Mouse (Mus musculus) gastrocnemius, postnatal 36 days (tissue): ENCODE results near the gene Abcc3. TPM values are rescaled to one million over a fixed set of nuclear protein-coding genes. Genes with fewer than 3 reads are reported as not detected.
A peak's percentile ranks its signal among the peaks of the same experiment; 100 is the strongest.
"Not testable (repeated sequence)": the region's sequence is repeated elsewhere in the genome, so short reads cannot be mapped to it uniquely, and the experiment has no call there.

Experiments
- DNase-seq, 2 experiments: peaks; one replicate each; pipeline ENCODE4 v3.0.0; 2022
- intact Hi-C: fragments of 180-260 bp; cut with DNase I; formaldehyde crosslinking; loops from one replicate; pipeline ENCODE4 v1.15.1; 2025
- total RNA-seq, 2 experiments: library from RNA; stranded (reverse); gene quantifications; 2 replicates each; pipeline ENCODE4 v1.2.3; 2021

Abcc3 gene
- total RNA-seq, 2 experiments from 2014 or later, result 0.47 to 0.48 TPM

- no peak for DNase-seq
- intact Hi-C loops, result loop anchor here (2.0 to 5.0 kb wide), 2 partner anchors 61 to 83 kb away; partner anchors contain the start of gene Spata20
Observed at GRCm38 (mm10) chr11:94404178-94404577, 11.4 kb upstream of the Abcc3 start.

DNA sequence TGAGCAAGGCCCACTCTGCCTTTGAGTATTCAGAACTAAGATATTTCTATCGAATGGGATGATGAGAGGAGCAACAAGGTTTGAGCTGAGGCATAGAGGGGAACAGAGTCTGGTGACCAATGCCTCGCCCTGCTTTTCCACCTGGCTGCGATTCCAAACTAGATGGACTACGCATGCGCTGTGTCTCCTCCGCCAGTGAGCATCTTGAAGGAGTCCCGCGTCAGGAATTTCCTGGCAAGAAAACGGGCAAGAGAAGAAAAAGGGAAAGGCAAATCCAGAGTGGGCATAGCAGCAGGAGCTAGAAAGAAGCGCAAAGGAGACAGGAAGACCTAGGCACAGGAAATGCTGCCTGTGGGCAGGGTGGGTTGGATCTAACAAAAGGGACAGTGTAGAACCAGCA lies 11.0 kb upstream of the Abcc3 start:
- intact Hi-C loops, result loop anchor here (2.0 to 5.0 kb wide), 2 partner anchors 61 to 84 kb away; partner anchors contain the start of gene Spata20
- no peak for DNase-seq

DNA sequence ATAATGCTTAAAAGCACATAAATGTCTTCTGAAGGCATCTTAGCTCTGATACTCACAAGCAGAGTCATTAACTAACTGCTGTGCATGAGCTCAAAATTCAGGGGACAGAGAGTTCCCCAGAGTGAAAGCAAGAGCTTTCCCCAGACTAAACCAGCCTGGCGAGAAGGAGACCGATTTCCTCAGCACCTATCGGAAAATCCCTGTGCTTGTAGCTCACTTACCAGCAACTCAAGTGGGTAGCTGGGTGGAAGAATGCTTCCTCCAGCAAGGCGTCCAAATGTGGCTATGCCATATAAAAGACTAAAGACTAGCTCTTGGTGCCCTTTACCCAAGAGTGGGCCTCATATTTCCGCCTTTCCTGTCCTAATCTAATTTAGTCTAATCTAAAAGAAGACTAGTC lies 9.9 kb upstream of the Abcc3 start:
- intact Hi-C loops, result loop anchor here (5.0 kb wide), 1 partner anchor 85 kb away; the partner anchor contains the start of gene Spata20
- no peak for DNase-seq

- not testable (repeated sequence) for DNase-seq
- intact Hi-C loops, result loop anchor here (5.0 kb wide), 1 partner anchor 85 kb away; the partner anchor contains the start of gene Spata20
Observed at GRCm38 (mm10) chr11:94402029-94402428, 9.2 kb upstream of the Abcc3 start.

GRCm38 (mm10) chr11:94400996-94401395 lies 8.2 kb upstream of the Abcc3 start:
- intact Hi-C loops, result loop anchor here (5.0 kb wide), 1 partner anchor 86 kb away; the partner anchor contains the start of gene Spata20
- no peak for DNase-seq

DNA sequence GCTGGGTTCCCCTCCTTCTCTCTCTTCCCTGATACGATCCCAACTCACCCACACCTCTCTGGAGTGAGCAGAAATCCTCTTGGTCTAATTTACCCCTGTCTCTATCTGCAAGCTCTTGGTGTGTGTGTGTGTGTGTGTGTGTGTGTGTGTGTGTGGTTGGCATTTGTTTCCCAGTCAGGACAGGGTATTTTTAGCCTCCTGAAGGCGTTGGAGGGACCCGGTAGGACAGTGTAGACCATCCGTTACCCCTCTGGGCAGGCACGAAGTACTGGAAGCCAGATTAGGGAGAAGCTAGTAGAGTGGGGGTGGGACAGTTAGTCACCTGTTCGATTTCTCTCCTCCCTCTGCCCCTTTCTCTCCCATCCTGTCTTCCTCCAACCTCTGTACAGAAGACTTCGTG lies 1.3 kb upstream of the Abcc3 start:
- intact Hi-C loops, result no loop called here

DNA sequence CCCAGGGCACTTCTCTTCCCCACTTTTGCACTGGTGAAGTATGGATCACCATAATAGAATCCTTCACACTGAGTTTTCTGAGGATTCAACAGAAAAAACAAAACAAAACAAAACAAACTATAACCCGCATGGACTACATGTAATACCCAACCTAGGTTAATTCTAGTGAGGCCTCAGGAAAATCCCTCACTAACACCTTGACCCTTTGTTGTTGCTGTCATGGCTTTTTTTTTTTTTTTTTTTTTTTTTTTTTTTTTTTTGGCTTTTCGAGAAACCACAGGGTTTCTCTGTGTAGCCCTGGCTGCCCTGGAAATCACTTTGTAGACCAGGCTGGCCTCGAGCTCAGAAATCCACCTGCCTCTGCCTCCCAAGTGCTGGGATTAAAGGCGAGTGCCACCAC lies 693 bp upstream of the Abcc3 start:
- DNase-seq, intact Hi-C loops: not testable (repeated sequence)

More for the DNA sequence above, 1.3 kb upstream of the Abcc3 start:
- no peak for DNase-seq

GRCm38 (mm10) chr11:94391661-94392060 lies 1.1 kb downstream of the Abcc3 start:
- intact Hi-C loops, result no loop called here

DNA sequence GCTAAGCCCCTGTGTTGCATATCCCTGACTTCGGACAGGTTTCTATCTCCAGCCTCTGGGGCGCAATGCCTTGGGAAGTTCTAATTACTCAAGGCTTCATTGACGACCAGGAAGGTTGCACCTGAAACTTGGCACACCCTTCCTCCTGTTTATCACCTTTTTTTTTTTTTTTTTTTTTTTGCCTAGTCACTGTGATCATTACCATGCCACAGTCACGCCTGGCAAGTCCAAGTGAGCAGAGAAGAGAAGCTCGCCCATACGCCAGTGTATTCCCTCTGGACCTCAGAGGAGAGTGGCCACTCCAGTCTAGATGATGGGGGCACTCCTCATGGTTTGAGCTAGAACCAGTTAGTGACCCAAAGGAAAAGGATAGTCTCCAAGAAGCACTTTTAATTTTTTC lies 2.0 kb downstream of the Abcc3 start:
- DNase-seq, result no peak
- intact Hi-C loops, result no loop called here

More at GRCm38 (mm10) chr11:94391661-94392060, 1.1 kb downstream of the Abcc3 start:
- DNase-seq, result no peak

GRCm38 (mm10) chr11:94389724-94390396 lies 2.9 kb downstream of the Abcc3 start:
- intact Hi-C loops, result no loop called here
- DNase-seq, result no peak

DNA sequence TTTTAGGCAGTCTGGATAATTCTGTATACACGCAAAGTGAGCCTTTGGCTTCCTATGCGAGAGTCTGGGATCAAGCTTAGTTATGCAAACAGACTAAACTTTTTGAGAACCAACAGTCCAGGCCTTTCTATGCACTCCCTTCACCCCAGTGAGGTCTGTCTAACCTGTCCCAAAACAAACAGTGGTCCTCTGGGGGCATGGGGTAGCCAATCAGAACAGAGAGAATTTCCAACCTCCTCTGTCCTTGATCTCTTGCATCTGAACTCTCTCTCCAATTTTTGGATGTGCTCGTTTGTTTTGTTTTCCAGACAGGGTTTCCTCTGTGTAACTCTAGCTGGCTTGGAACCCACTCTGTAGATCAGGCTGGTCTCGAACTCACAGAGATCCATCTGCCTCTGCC lies 3.8 kb downstream of the Abcc3 start:
- no peak for DNase-seq
- intact Hi-C loops, result no loop called here

DNA sequence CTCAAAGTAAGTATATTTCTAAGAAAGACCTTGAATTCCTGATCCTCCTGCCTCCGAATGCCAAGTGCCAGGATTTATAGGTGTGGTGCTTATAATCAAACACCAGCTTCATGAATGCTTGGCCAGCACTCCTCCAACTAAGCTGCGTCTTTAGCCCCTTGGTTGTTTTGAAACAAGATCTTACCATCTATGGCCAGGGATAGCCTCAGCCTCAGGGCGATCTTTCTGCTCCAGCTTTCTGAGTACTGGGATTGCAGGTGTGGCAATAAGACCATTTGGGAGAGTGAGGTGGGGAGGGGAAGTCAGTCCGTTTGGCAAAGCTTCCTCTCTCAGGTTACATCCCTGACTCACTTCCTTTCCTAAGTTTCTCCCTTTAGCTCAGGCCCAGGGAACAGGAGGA lies 5.0 kb downstream of the Abcc3 start:
- no peak for DNase-seq
- intact Hi-C loops, result no loop called here

DNA sequence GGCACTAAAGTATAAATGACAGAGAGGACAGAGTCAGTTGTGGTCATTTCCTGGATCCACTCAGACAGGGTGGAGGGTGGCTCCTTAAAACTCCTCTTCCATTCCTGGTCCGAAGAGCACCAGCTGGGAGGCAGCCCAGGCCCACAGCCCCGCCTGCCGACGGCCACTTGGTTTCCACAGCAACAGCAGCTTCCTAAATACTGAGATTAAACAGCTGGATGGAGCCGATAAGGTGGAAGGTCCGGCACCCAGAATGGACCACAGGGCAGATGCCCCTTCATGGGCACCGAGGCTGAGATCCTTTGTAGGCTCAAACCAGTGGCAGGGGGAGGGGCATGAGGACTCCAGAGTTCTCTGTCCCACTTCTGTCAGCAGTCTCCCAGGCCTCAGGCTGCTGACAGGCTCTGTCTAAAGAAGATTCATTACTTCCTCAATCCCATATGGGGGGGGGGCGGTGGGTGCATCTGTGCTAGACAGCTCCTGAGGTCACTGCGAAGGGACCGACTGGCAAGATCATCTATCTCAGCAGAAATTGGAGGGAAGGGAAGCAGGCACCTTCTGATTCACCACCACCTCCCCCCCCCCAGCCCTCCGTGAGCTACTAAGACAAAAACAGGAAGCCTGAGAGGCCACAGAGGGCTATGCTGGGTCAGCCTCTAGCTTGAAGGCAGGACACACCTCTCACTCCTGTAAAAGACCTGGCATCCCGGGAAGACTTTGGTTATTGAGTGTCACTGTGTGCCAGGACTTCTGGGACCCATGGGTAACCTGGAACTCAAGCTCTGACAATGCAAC lies 6.6 kb downstream of the Abcc3 start:
- peak in 1 of 2 experiments; percentile 32 for DNase-seq
- intact Hi-C loops, result no loop called here

DNA sequence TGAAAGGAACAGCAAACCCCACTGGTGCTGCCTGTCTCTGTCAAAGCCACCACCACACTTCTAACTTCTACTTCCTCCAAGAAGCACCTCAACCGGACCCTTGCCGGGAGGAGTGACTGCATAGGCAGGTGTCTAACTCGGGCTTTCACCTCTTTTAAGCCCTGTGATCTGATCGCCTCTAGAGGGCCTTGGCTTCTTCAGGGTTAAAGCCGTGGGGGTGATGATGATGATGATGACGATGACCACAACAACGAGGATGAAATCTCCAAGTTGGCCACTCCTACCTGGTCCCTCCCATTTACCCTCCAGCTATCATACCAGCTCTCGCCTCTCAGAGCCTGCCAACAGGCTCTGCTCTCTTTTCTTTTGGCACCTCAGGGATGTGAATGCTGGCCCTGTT lies 13.1 kb downstream of the Abcc3 start:
- DNase-seq, result no peak
- intact Hi-C loops, result no loop called here

- no peak for DNase-seq
- intact Hi-C loops, result no loop called here
Observed at GRCm38 (mm10) chr11:94379061-94379460, 13.7 kb downstream of the Abcc3 start.

- no peak for DNase-seq
- intact Hi-C loops, result no loop called here
Observed at GRCm38 (mm10) chr11:94374276-94374948, 18.4 kb downstream of the Abcc3 start.

GRCm38 (mm10) chr11:94370809-94371208 lies 22.0 kb downstream of the Abcc3 start:
- no peak for DNase-seq
- intact Hi-C loops, result no loop called here

DNA sequence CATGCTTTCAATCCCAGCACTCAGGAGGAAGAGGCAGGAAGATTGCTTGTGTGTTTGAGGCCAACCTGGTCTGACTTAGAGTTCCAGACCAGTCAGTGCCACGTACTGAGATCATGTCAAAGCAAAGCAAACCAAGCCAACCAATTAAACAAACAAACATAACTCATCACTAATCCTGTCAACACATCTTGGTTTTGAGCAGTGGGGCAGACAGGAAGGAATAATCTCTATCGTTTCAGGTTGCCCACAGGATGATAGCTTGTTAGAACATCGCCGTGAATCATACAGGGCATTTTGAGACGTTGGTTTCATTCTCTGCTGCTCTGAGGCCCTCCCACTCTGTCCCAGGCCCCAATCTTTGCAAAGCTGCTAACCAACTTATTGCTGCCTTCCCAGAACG lies 22.8 kb downstream of the Abcc3 start:
- intact Hi-C loops, result no loop called here
- DNase-seq, result no peak

DNA sequence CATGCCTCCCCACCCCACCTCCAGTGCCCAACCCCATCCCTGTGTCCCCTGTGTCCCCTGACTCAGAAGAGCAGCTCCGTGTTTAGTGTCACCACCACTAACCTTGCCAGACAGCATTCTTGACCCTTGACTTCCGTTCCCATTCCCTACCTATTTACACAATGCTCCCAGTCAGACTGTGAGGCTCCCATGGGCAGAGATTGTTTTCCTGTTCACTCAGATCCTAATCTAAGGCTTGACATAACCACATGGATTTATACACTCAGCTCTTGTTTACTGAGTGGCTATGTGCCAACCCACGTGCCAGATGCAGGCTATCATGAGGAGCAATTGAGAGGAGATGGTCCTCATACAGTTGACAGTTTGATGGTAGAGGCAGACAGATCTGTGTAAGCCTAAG lies 27.5 kb downstream of the Abcc3 start:
- DNase-seq, result no peak
- intact Hi-C loops, result no loop called here

GRCm38 (mm10) chr11:94363690-94364089 lies 29.1 kb downstream of the Abcc3 start:
- intact Hi-C loops, result no loop called here
- no peak for DNase-seq

GRCm38 (mm10) chr11:94362101-94362500 lies 30.7 kb downstream of the Abcc3 start:
- intact Hi-C loops, result no loop called here
- no peak for DNase-seq
